Mouse (Mus musculus): ENCODE results near the gene Shank3. TPM values are rescaled to one million over a fixed set of nuclear protein-coding genes. Genes with fewer than 3 reads are reported as not detected.

The Shank3 gene
- polyA plus RNA-seq, 1 experiment from 2014 or later: 0.33 TPM

GRCm38 (mm10) chr15:89585631-89586030 is 86.2 kb downstream of the Shank3 start:
- Histone ChIP-seq H3K9me3 (replicated peaks; ENCODE audit: control insufficient read depth, low read length) (no peaks in the 10 kb centered on the region), H3K27ac (ENCODE audit: low read length) (no peak overlapping the region), H3K27me3 (ENCODE audit: control insufficient read depth, insufficient read depth, low read depth, low read length) (no peaks in the 10 kb centered on the region), H3K4me1 (ENCODE audit: control insufficient read depth, low read depth, low read length) (no peaks in the 10 kb centered on the region), H3K4me2 (ENCODE audit: low read depth, low read length) (no peak overlapping the region), H3K9ac (ENCODE audit: low read depth, low read length) (no peak overlapping the region), H3K36me3 (ENCODE audit: control insufficient read depth, insufficient read depth) (no peaks in the 10 kb centered on the region), H3K4me3 (ENCODE audit: low read depth, low read length) (no peak overlapping the region)
- WGBS (ENCODE audit: insufficient replicate concordance): 65% methylated on average over 11 of the region's 11 CpGs
- ATAC-seq (ENCODE audit: low read depth): no peak

- H3K4me3 ChIP-seq (ENCODE audit: low read depth, low read length): no peak overlapping the region
- ATAC-seq (ENCODE audit: low read depth): no peak
- H3K4me1 ChIP-seq (ENCODE audit: control insufficient read depth, low read depth, low read length): peaks cover 3% of the 10 kb centered on the region
- H3K27me3 ChIP-seq (ENCODE audit: control insufficient read depth, insufficient read depth, low read depth, low read length): no peaks in the 10 kb centered on the region
- H3K27ac ChIP-seq (ENCODE audit: low read length): no peak overlapping the region
- no peak overlapping the region for H3K9ac ChIP-seq (ENCODE audit: low read depth, low read length)
- no peaks in the 10 kb centered on the region for H3K9me3 ChIP-seq (replicated peaks; ENCODE audit: control insufficient read depth, low read length)
- no peaks in the 10 kb centered on the region for H3K36me3 ChIP-seq (ENCODE audit: control insufficient read depth, insufficient read depth)
- 62% methylated on average over 5 of the region's 5 CpGs for WGBS (ENCODE audit: insufficient replicate concordance)
- no peak overlapping the region for H3K4me2 ChIP-seq (ENCODE audit: low read depth, low read length)
Observed at GRCm38 (mm10) chr15:89589146-89589545, 89.7 kb downstream of the Shank3 start.

DNA sequence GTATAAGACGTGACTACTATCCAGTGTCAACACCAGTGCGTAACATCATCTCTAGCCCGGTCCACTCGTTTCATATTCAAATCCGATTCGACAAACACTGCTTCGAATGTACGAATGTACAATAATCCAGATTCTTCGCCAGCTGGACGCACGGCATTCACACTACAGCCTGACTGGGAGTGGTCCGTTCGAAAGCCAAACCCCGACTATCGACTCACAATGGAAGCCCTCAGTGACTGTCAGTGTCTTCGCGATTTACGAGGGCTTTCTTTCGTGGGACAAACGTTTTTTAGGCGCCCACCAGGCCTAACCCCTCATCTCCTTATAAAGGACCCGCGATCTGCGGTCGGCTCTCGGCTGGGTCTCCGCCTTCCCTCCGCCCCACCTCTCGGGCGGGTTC is 91.9 kb downstream of the Shank3 start:
- no peak for ATAC-seq (ENCODE audit: low read depth)
- Histone ChIP-seq H3K4me3 (ENCODE audit: low read depth, low read length) (peak overlapping the region; percentile 72), H3K36me3 (ENCODE audit: control insufficient read depth, insufficient read depth) (no peaks in the 10 kb centered on the region), H3K27ac (ENCODE audit: low read length) (no peak overlapping the region), H3K4me1 (ENCODE audit: control insufficient read depth, low read depth, low read length) (peaks cover 3% of the 10 kb centered on the region), H3K4me2 (ENCODE audit: low read depth, low read length) (peak overlapping the region; percentile 67), H3K9me3 (replicated peaks; ENCODE audit: control insufficient read depth, low read length) (no peaks in the 10 kb centered on the region), H3K9ac (ENCODE audit: low read depth, low read length) (peak overlapping the region; percentile 62), H3K27me3 (ENCODE audit: control insufficient read depth, insufficient read depth, low read depth, low read length) (no peaks in the 10 kb centered on the region)
- WGBS (ENCODE audit: insufficient replicate concordance): 3% methylated on average over 30 of the region's 30 CpGs

GRCm38 (mm10) chr15:89591723-89592455 is 92.5 kb downstream of the Shank3 start, which contains the start of gene Rabl2:
Gene Rabl2 (minus strand): TSS chr15:89591923.
- Histone ChIP-seq H3K36me3 (ENCODE audit: control insufficient read depth, insufficient read depth) (no peaks in the 10 kb centered on the region), H3K9ac (ENCODE audit: low read depth, low read length) (peak within 1 kb of the TSS; percentile 62), H3K4me2 (ENCODE audit: low read depth, low read length) (peak within 1 kb of the TSS; percentile 67), H3K4me1 (ENCODE audit: control insufficient read depth, low read depth, low read length) (peaks cover 3% of the 10 kb centered on the region), H3K4me3 (ENCODE audit: low read depth, low read length) (peak within 1 kb of the TSS; percentile 72), H3K9me3 (replicated peaks; ENCODE audit: control insufficient read depth, low read length) (no peaks in the 10 kb centered on the region), H3K27me3 (ENCODE audit: control insufficient read depth, insufficient read depth, low read depth, low read length) (no peaks in the 10 kb centered on the region), H3K27ac (ENCODE audit: low read length) (no peak within 1 kb of the TSS)
- WGBS (ENCODE audit: insufficient replicate concordance): under 1% methylated on average over 35 of the region's 35 CpGs
- ATAC-seq (ENCODE audit: low read depth): peak; percentile 91

- Histone ChIP-seq H3K27me3 (ENCODE audit: control insufficient read depth, insufficient read depth, low read depth, low read length) (no peaks in the 10 kb centered on the region), H3K9ac (ENCODE audit: low read depth, low read length) (no peak overlapping the region), H3K27ac (ENCODE audit: low read length) (no peak overlapping the region), H3K36me3 (ENCODE audit: control insufficient read depth, insufficient read depth) (no peaks in the 10 kb centered on the region), H3K4me3 (ENCODE audit: low read depth, low read length) (no peak overlapping the region), H3K9me3 (replicated peaks; ENCODE audit: control insufficient read depth, low read length) (no peaks in the 10 kb centered on the region), H3K4me2 (ENCODE audit: low read depth, low read length) (peak overlapping the region; percentile 67), H3K4me1 (ENCODE audit: control insufficient read depth, low read depth, low read length) (peaks cover 3% of the 10 kb centered on the region)
- ATAC-seq (ENCODE audit: low read depth): no peak
- WGBS (ENCODE audit: insufficient replicate concordance): 41% methylated on average over 4 of the region's 4 CpGs
Observed at GRCm38 (mm10) chr15:89592548-89592947, 93.1 kb downstream of the Shank3 start.

DNA sequence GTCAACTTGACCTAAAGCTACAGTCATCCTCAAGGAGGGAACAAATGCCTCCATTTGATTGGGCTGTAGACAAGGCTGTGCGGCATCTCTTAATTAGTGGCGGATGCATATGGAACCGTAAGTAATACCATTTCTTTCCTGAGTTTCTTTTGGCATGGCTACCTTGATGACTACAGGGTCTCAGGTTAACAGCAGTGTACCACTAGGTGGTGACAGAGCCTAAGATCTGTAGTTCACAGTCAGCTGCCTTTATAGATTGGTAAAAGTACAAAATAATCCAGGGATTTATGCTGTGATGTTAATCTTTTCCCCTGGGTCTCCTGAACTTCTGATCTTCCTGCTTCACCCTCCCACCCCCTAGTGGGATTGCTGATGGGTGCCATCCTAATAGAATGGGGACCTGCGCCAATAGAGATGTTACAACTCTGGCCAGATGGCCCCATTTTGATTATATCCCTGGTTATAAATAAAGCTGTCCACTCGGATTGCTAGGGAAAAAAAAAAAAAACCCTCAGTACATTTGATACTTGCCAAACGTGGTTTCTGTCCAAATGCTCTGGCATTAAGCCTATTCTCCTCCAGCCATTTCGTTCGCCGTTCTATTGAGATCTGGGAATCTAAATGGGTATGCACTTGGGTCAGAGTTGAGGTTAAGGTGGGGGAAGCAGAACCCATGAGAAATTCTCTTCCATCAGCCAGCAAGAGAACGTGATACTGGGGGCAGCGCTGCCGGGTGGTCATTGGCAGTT is 106.6 kb downstream of the Shank3 start:
- no peaks in the 10 kb centered on the region for H3K4me1 ChIP-seq (ENCODE audit: control insufficient read depth, low read depth, low read length)
- no peak overlapping the region for H3K27ac ChIP-seq (ENCODE audit: low read length)
- no peak for ATAC-seq (ENCODE audit: low read depth)
- H3K9me3 ChIP-seq (replicated peaks; ENCODE audit: control insufficient read depth, low read length): no peaks in the 10 kb centered on the region
- no peak overlapping the region for H3K4me2 ChIP-seq (ENCODE audit: low read depth, low read length)
- H3K27me3 ChIP-seq (ENCODE audit: control insufficient read depth, insufficient read depth, low read depth, low read length): no peaks in the 10 kb centered on the region
- no peak overlapping the region for H3K9ac ChIP-seq (ENCODE audit: low read depth, low read length)
- H3K4me3 ChIP-seq (ENCODE audit: low read depth, low read length): no peak overlapping the region
- 64% methylated on average over 12 of the region's 12 CpGs for WGBS (ENCODE audit: insufficient replicate concordance)
- H3K36me3 ChIP-seq (ENCODE audit: control insufficient read depth, insufficient read depth): no peaks in the 10 kb centered on the region

DNA sequence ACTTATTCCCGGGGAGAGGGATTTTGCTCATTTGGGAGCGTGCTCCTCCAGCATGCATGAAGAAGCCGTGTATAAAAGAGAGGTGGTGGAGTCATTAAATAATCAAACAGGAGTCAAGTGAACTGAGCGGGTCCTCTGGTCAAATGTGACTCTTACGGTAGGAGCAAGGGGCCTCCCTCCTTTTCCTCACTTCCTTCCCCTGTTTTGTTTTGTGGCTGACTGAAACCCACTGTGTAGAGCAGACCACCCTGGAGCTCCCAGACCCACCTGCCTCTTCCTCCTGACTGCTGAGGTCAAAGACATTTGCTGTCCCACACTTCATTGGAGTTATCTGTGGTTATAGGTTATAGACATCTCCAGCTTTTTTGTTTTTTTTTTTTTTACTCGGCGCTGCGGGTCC is 108.1 kb downstream of the Shank3 start:
- no peak overlapping the region for H3K9ac ChIP-seq (ENCODE audit: low read depth, low read length)
- ATAC-seq (ENCODE audit: low read depth): no peak
- H3K4me2 ChIP-seq (ENCODE audit: low read depth, low read length): 0 out of 2 replicates have a peak overlapping the region, but pooled peaks have one; percentile 4
- no peaks in the 10 kb centered on the region for H3K27me3 ChIP-seq (ENCODE audit: control insufficient read depth, insufficient read depth, low read depth, low read length)
- no peaks in the 10 kb centered on the region for H3K36me3 ChIP-seq (ENCODE audit: control insufficient read depth, insufficient read depth)
- WGBS (ENCODE audit: insufficient replicate concordance): 44% methylated on average over 8 of the region's 8 CpGs
- H3K4me3 ChIP-seq (ENCODE audit: low read depth, low read length): 0 out of 2 replicates have a peak overlapping the region, but pooled peaks have one; percentile 3
- no peak overlapping the region for H3K27ac ChIP-seq (ENCODE audit: low read length)
- H3K4me1 ChIP-seq (ENCODE audit: control insufficient read depth, low read depth, low read length): no peaks in the 10 kb centered on the region
- H3K9me3 ChIP-seq (replicated peaks; ENCODE audit: control insufficient read depth, low read length): no peaks in the 10 kb centered on the region

DNA sequence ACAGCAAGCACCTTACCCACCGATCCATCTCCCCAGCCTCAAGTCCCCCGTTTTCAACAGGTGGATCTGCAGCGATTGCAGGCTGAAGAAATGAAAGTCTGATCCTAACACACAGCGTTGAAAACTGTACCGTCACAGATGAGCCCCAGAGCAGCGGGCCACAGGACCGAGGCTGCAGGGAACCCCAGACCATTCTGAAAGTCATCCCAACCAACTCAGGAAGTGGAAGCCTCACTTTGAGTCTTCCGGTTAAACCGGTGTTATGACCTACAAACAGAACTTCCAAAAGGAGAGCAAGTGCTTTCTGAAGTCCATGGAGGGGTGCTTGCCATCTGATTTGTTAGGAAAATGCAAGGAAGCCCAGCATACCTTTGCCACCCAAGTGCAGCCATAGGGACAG is 108.5 kb downstream of the Shank3 start:
- no peaks in the 10 kb centered on the region for H3K9me3 ChIP-seq (replicated peaks; ENCODE audit: control insufficient read depth, low read length)
- H3K36me3 ChIP-seq (ENCODE audit: control insufficient read depth, insufficient read depth): no peaks in the 10 kb centered on the region
- no peaks in the 10 kb centered on the region for H3K27me3 ChIP-seq (ENCODE audit: control insufficient read depth, insufficient read depth, low read depth, low read length)
- 0 out of 2 replicates have a peak overlapping the region, but pooled peaks have one; percentile 3 for H3K4me3 ChIP-seq (ENCODE audit: low read depth, low read length)
- 0 out of 2 replicates have a peak overlapping the region, but pooled peaks have one; percentile 4 for H3K4me2 ChIP-seq (ENCODE audit: low read depth, low read length)
- H3K9ac ChIP-seq (ENCODE audit: low read depth, low read length): no peak overlapping the region
- no peaks in the 10 kb centered on the region for H3K4me1 ChIP-seq (ENCODE audit: control insufficient read depth, low read depth, low read length)
- no peak for ATAC-seq (ENCODE audit: low read depth)
- H3K27ac ChIP-seq (ENCODE audit: low read length): no peak overlapping the region
- WGBS (ENCODE audit: insufficient replicate concordance): 26% methylated on average over 9 of the region's 9 CpGs
